Mouse (Mus musculus) liver, embryonic 16.5 days (tissue): ENCODE measurements around the gene Iqsec1. TPM values are rescaled to one million over a fixed set of nuclear protein-coding genes. Genes with fewer than 3 reads are reported as not detected.

ENCODE experiments used
- ATAC-seq: fragments of 200-750 bp; cut with Nextera tagmentation; 2 replicates; pipeline ENCODE4 v1.8.0; 2017; ENCODE audit warnings: low read depth, mild to moderate bottlenecking, moderate number of reproducible peaks, moderate library complexity
- H3K27ac ChIP-seq: fragments of 300-500 bp; sonication (generic); 2 replicates; pipeline ENCODE4 v1.5.1; 2014; ENCODE audit warnings: mild to moderate bottlenecking, low read length
- H3K27me3 ChIP-seq: fragments of 300-500 bp; sonication (generic); 2 replicates; pipeline ENCODE4 v1.6.1; 2014; ENCODE audit warnings: low read depth, low read length, mixed read lengths; ENCODE audit not compliant: control insufficient read depth, insufficient read depth
- H3K36me3 ChIP-seq: fragments of 300-500 bp; sonication (generic); 2 replicates; pipeline ENCODE4 v1.6.1; 2014; ENCODE audit warnings: mild to moderate bottlenecking; ENCODE audit not compliant: control insufficient read depth, insufficient read depth
- H3K4me1 ChIP-seq: fragments of 300-500 bp; sonication (generic); 2 replicates; pipeline ENCODE4 v1.6.1; 2014; ENCODE audit warnings: low read depth, low read length, mixed read lengths; ENCODE audit not compliant: control insufficient read depth
- H3K4me2 ChIP-seq: fragments of 300-500 bp; sonication (generic); 2 replicates; pipeline ENCODE4 v1.6.1; 2014; ENCODE audit warnings: low read depth, low read length, mixed read lengths
- H3K4me3 ChIP-seq: fragments of 300-500 bp; sonication (generic); 2 replicates; pipeline ENCODE4 v1.5.1; 2014; ENCODE audit warnings: low read depth, mild to moderate bottlenecking, low read length
- H3K9ac ChIP-seq: fragments of 300-500 bp; sonication (generic); 2 replicates; pipeline ENCODE4 v1.6.1; 2014; ENCODE audit warnings: low read depth, low read length
- H3K9me3 ChIP-seq: fragments of 300-500 bp; sonication (generic); replicated peaks from 2 replicates; pipeline ENCODE4 v1.6.1; 2016; ENCODE audit warnings: low read length; ENCODE audit not compliant: control insufficient read depth
- WGBS: fragments of 180-500 bp; shearing (Covaris S2); extraction: QIAGEN DNeasy Blood & Tissue Kit; methylation state at CpG from one replicate; pipeline ENCODE4 v1.1.7; 2014; ENCODE audit not compliant: insufficient replicate concordance; 5-methylcytosine and 5-hydroxymethylcytosine counted together
- polyA plus RNA-seq: library from polyadenylated mRNA; unstranded; fragments of >200 nt; fragmentation: Nextera tagmentation; extraction: Ambion mirVana; gene quantifications from 2 replicates; pipeline ENCODE4 v1.2.1, GENCODE M21; 2015

Iqsec1 gene
- polyA plus RNA-seq, 1 experiment from 2014 or later, result 3.6 TPM

GRCm38 (mm10) chr6:90713650-90714049 is 274.8 kb downstream of the Iqsec1 start:
- Histone ChIP-seq H3K27me3 (no peaks in the 10 kb centered on the region), H3K4me3 (no peak overlapping the region), H3K4me2 (0 out of 2 replicates have a peak overlapping the region, but pooled peaks have one; percentile 4), H3K9ac (no peak overlapping the region), H3K36me3 (no peaks in the 10 kb centered on the region), H3K27ac (peak overlapping the region; percentile 92), H3K4me1 (peaks cover 73% of the 10 kb centered on the region), H3K9me3 (no peaks in the 10 kb centered on the region)
- WGBS, result 46% methylated on average over 3 of the region's 3 CpGs
- no peak for ATAC-seq

GRCm38 (mm10) chr6:90712486-90713480 is 275.7 kb downstream of the Iqsec1 start:
- H3K4me3 ChIP-seq, result no peak overlapping the region
- peak overlapping the region; percentile 4; the same call in 1 of the 2 replicates for H3K4me2 ChIP-seq
- no peaks in the 10 kb centered on the region for H3K36me3 ChIP-seq
- ATAC-seq, result no peak
- peak overlapping the region; percentile 26; the same call in 1 of the 2 replicates for H3K9ac ChIP-seq
- no peaks in the 10 kb centered on the region for H3K9me3 ChIP-seq
- no peaks in the 10 kb centered on the region for H3K27me3 ChIP-seq
- H3K4me1 ChIP-seq, result peaks cover 82% of the 10 kb centered on the region
- WGBS, result 52% methylated on average over 8 of the region's 8 CpGs
- H3K27ac ChIP-seq, result peak overlapping the region; percentile 92

GRCm38 (mm10) chr6:90712063-90712462 is 276.4 kb downstream of the Iqsec1 start:
- no peaks in the 10 kb centered on the region for H3K27me3 ChIP-seq
- no peaks in the 10 kb centered on the region for H3K36me3 ChIP-seq
- H3K4me3 ChIP-seq, result no peak overlapping the region
- H3K4me2 ChIP-seq, result 0 out of 2 replicates have a peak overlapping the region, but pooled peaks have one; percentile 4
- peak overlapping the region; percentile 92 for H3K27ac ChIP-seq
- WGBS, result 56% methylated on average over 3 of the region's 3 CpGs
- peaks cover 88% of the 10 kb centered on the region for H3K4me1 ChIP-seq
- no peaks in the 10 kb centered on the region for H3K9me3 ChIP-seq
- no peak for ATAC-seq
- H3K9ac ChIP-seq, result peak overlapping the region; percentile 26; the same call in 1 of the 2 replicates

- H3K27ac ChIP-seq, result peak overlapping the region; percentile 92
- H3K27me3 ChIP-seq, result no peaks in the 10 kb centered on the region
- peaks cover 91% of the 10 kb centered on the region for H3K4me1 ChIP-seq
- no peak overlapping the region for H3K4me2 ChIP-seq
- WGBS, result 77% methylated on average over 12 of the region's 12 CpGs
- no peak for ATAC-seq
- peak overlapping the region; percentile 17 for H3K9ac ChIP-seq
- no peaks in the 10 kb centered on the region for H3K9me3 ChIP-seq
- no peak overlapping the region for H3K4me3 ChIP-seq
- no peaks in the 10 kb centered on the region for H3K36me3 ChIP-seq
Observed at GRCm38 (mm10) chr6:90711476-90712035, 276.9 kb downstream of the Iqsec1 start.

GRCm38 (mm10) chr6:90710778-90711177 is 277.7 kb downstream of the Iqsec1 start:
- no peaks in the 10 kb centered on the region for H3K36me3 ChIP-seq
- H3K27me3 ChIP-seq, result no peaks in the 10 kb centered on the region
- H3K9me3 ChIP-seq, result no peaks in the 10 kb centered on the region
- peak overlapping the region; percentile 92 for H3K27ac ChIP-seq
- H3K9ac ChIP-seq, result peak overlapping the region; percentile 63
- no peak for ATAC-seq
- 66% methylated on average over 5 of the region's 5 CpGs for WGBS
- H3K4me2 ChIP-seq, result peak overlapping the region; percentile 58; the same call in 1 of the 2 replicates
- peaks cover 95% of the 10 kb centered on the region for H3K4me1 ChIP-seq
- no peak overlapping the region for H3K4me3 ChIP-seq

- peak; percentile 94 for ATAC-seq
- Histone ChIP-seq H3K9me3 (no peaks in the 10 kb centered on the region), H3K36me3 (no peaks in the 10 kb centered on the region), H3K4me2 (peak overlapping the region; percentile 58), H3K27me3 (no peaks in the 10 kb centered on the region), H3K27ac (peak overlapping the region; percentile 92), H3K4me3 (peak overlapping the region; percentile 16; the same call in 1 of the 2 replicates), H3K9ac (peak overlapping the region; percentile 63), H3K4me1 (peaks cover 95% of the 10 kb centered on the region)
- WGBS, result 25% methylated on average over 9 of the region's 9 CpGs
Observed at GRCm38 (mm10) chr6:90709929-90710777, 278.3 kb downstream of the Iqsec1 start.

- no peak overlapping the region for H3K4me2 ChIP-seq
- H3K9ac ChIP-seq, result no peak overlapping the region
- H3K27me3 ChIP-seq, result no peaks in the 10 kb centered on the region
- peaks cover 98% of the 10 kb centered on the region for H3K4me1 ChIP-seq
- no peaks in the 10 kb centered on the region for H3K9me3 ChIP-seq
- H3K36me3 ChIP-seq, result no peaks in the 10 kb centered on the region
- H3K4me3 ChIP-seq, result no peak overlapping the region
- ATAC-seq, result no peak
- peak overlapping the region; percentile 56 for H3K27ac ChIP-seq
Observed at GRCm38 (mm10) chr6:90708061-90708618, 280.3 kb downstream of the Iqsec1 start.

- peak overlapping the region; percentile 31; the same call in 1 of the 2 replicates for H3K4me2 ChIP-seq
- no peaks in the 10 kb centered on the region for H3K36me3 ChIP-seq
- H3K9ac ChIP-seq, result peak overlapping the region; percentile 43; the same call in 1 of the 2 replicates
- no peaks in the 10 kb centered on the region for H3K9me3 ChIP-seq
- peaks cover 98% of the 10 kb centered on the region for H3K4me1 ChIP-seq
- no peak overlapping the region for H3K4me3 ChIP-seq
- WGBS, result 49% methylated on average over 4 of the region's 4 CpGs
- H3K27ac ChIP-seq, result peak overlapping the region; percentile 56
- no peaks in the 10 kb centered on the region for H3K27me3 ChIP-seq
- peak; percentile 67 for ATAC-seq
Observed at GRCm38 (mm10) chr6:90707143-90707542, 281.3 kb downstream of the Iqsec1 start.
